Mouse (Mus musculus) cortical plate, adult 2 months (tissue): ENCODE measurements at regions not wholly inside any gene's neighbourhood (a gene's known extent, or its start where the extent isn't known, plus 50 kb on each side); places are given as distances from the start of the nearest gene placed in this dataset.
"Not testable (repeated sequence)": the region's sequence is repeated elsewhere in the genome, so short reads cannot be mapped to it uniquely, and the experiment has no call there.

Experiments used
- H3K27ac ChIP-seq: fragments of 200-500 bp; 2 replicates; pipeline ENCODE4 v1.5.1; 2012; ENCODE audit warnings: low read length, control low read depth, inconsistent platforms; ENCODE audit not compliant: insufficient read depth
- H3K4me1 ChIP-seq: fragments of 200-500 bp; 2 replicates; pipeline ENCODE4 v1.6.1; 2011; ENCODE audit warnings: low read length; ENCODE audit not compliant: control insufficient read depth, insufficient read depth
- H3K4me3 ChIP-seq: fragments of 200-500 bp; 2 replicates; pipeline ENCODE4 v1.5.1; 2011; ENCODE audit warnings: mild to moderate bottlenecking, low read length, control low read depth; ENCODE audit not compliant: insufficient read depth
- CTCF ChIP-seq: fragments of 200-500 bp; IDR thresholded peaks from 2 replicates; pipeline ENCODE4 v1.5.1; 2011; ENCODE audit warnings: mild to moderate bottlenecking, control low read depth, low read length; ENCODE audit not compliant: insufficient read depth; ENCODE audit errors: extremely low read depth
- POLR2A ChIP-seq: fragments of 200-500 bp; IDR thresholded peaks from 2 replicates; pipeline ENCODE4 v1.6.1; 2011; ENCODE audit warnings: mild to moderate bottlenecking, low read length, control low read depth; ENCODE audit not compliant: insufficient read depth; ENCODE audit errors: extremely low read depth

GRCm38 (mm10) chr7:73688451-73688850 is 51.7 kb upstream of the Fam174b start:
- TF ChIP-seq POLR2A (no peak), CTCF (no peak)

GRCm38 (mm10) chr7:73686245-73686644 is 53.9 kb upstream of the Fam174b start:
- not testable (repeated sequence) for H3K27ac ChIP-seq, H3K4me3 ChIP-seq, H3K4me1 ChIP-seq

More at GRCm38 (mm10) chr7:73688451-73688850, 51.7 kb upstream of the Fam174b start:
- Histone ChIP-seq H3K4me3 (no peak overlapping the region), H3K4me1 (no peaks in the 10 kb centered on the region), H3K27ac (no peak overlapping the region)

GRCm38 (mm10) chr7:73682756-73683155 is 57.3 kb upstream of the Fam174b start:
- H3K4me1 ChIP-seq, result no peaks in the 10 kb centered on the region
- H3K4me3 ChIP-seq, result no peak overlapping the region
- no peak overlapping the region for H3K27ac ChIP-seq
- TF ChIP-seq CTCF (no peak), POLR2A (no peak)

GRCm38 (mm10) chr7:73670598-73670997 is 69.5 kb upstream of the Fam174b start:
- H3K4me1 ChIP-seq, result no peaks in the 10 kb centered on the region
- H3K27ac ChIP-seq, result no peak overlapping the region
- no peak for TF ChIP-seq POLR2A
- H3K4me3 ChIP-seq, result no peak overlapping the region

- no peak for TF ChIP-seq POLR2A
- Histone ChIP-seq H3K4me1 (no peaks in the 10 kb centered on the region), H3K27ac (no peak overlapping the region), H3K4me3 (no peak overlapping the region)
Observed at GRCm38 (mm10) chr7:73668791-73669190, 71.3 kb upstream of the Fam174b start.

GRCm38 (mm10) chr7:73666921-73667675 is 73.0 kb upstream of the Fam174b start:
- no peak overlapping the region for H3K27ac ChIP-seq
- no peak overlapping the region for H3K4me3 ChIP-seq
- H3K4me1 ChIP-seq, result no peaks in the 10 kb centered on the region
- TF ChIP-seq POLR2A (no peak), CTCF (no peak)

GRCm38 (mm10) chr7:73664962-73665361 is 75.1 kb upstream of the Fam174b start:
- no peaks in the 10 kb centered on the region for H3K4me1 ChIP-seq
- no peak overlapping the region for H3K4me3 ChIP-seq
- H3K27ac ChIP-seq, result no peak overlapping the region
- TF ChIP-seq POLR2A (no peak), CTCF (no peak)

GRCm38 (mm10) chr7:73662536-73662935 is 77.6 kb upstream of the Fam174b start:
- Histone ChIP-seq H3K27ac (no peak overlapping the region), H3K4me1 (no peaks in the 10 kb centered on the region), H3K4me3 (no peak overlapping the region)
- TF ChIP-seq CTCF (no peak), POLR2A (no peak)

GRCm38 (mm10) chr7:73661901-73662300 is 78.2 kb upstream of the Fam174b start:
- Histone ChIP-seq H3K4me1 (no peaks in the 10 kb centered on the region), H3K4me3 (no peak overlapping the region), H3K27ac (no peak overlapping the region)
- TF ChIP-seq POLR2A (no peak), CTCF (no peak)

GRCm38 (mm10) chr7:73659551-73659950 is 80.6 kb upstream of the Fam174b start:
- Histone ChIP-seq H3K4me1 (no peaks in the 10 kb centered on the region), H3K27ac (no peak overlapping the region), H3K4me3 (no peak overlapping the region)
- no peak for TF ChIP-seq CTCF
- no peak for TF ChIP-seq POLR2A

- no peak for TF ChIP-seq CTCF
- TF ChIP-seq POLR2A, result no peak
- Histone ChIP-seq H3K4me3 (no peak overlapping the region), H3K4me1 (no peaks in the 10 kb centered on the region), H3K27ac (no peak overlapping the region)
Observed at GRCm38 (mm10) chr7:73657283-73657682, 82.8 kb upstream of the Fam174b start.

GRCm38 (mm10) chr7:73656424-73656795 is 83.7 kb upstream of the Fam174b start:
- H3K4me1 ChIP-seq, result not testable (repeated sequence)

More at GRCm38 (mm10) chr7:73656424-73656795, 83.7 kb upstream of the Fam174b start:
- H3K4me3 ChIP-seq, H3K27ac ChIP-seq: not testable (repeated sequence)
